Mouse (Mus musculus): ENCODE data around the gene Wnt10b. TPM values are rescaled to one million over a fixed set of nuclear protein-coding genes. Genes with fewer than 3 reads are reported as not detected.

Wnt10b gene
- polyA plus RNA-seq, 1 experiment from 2014 or later = not detected

- H3K4me2 ChIP-seq (replicated peaks; ENCODE audit: low read depth, low read length) = no peak overlapping the region
- H3K36me3 ChIP-seq (ENCODE audit: control insufficient read depth, insufficient read depth, low read length) = no peaks in the 10 kb centered on the region
- H3K9ac ChIP-seq (replicated peaks; ENCODE audit: low read depth, low read length) = no peak overlapping the region
- ATAC-seq (ENCODE audit: insufficient number of reproducible peaks, insufficient read depth, low FRiP score, low read depth) = no peak
- peaks cover 20% of the 10 kb centered on the region; the same call in 1 of the 2 replicates for H3K4me1 ChIP-seq (ENCODE audit: control insufficient read depth, insufficient read depth, low read length)
- no peaks in the 10 kb centered on the region for H3K9me3 ChIP-seq (ENCODE audit: control insufficient read depth, low read depth, low read length)
- H3K4me3 ChIP-seq (ENCODE audit: low read depth, low read length) = no peak overlapping the region
- H3K27ac ChIP-seq (ENCODE audit: low read length) = no peak overlapping the region
- peaks cover 74% of the 10 kb centered on the region for H3K27me3 ChIP-seq (ENCODE audit: control insufficient read depth, insufficient read depth, low read length)
- WGBS = 7% methylated on average over 8 of the region's 8 CpGs
These were observed 25.0 kb upstream of the Wnt10b start for GRCm38 (mm10) chr15:98802926-98803325.

- Histone ChIP-seq H3K9ac (replicated peaks; ENCODE audit: low read depth, low read length) (no peak overlapping the region), H3K4me2 (replicated peaks; ENCODE audit: low read depth, low read length) (no peak overlapping the region), H3K27me3 (ENCODE audit: control insufficient read depth, insufficient read depth, low read length) (peaks cover 69% of the 10 kb centered on the region), H3K9me3 (ENCODE audit: control insufficient read depth, low read depth, low read length) (no peaks in the 10 kb centered on the region), H3K4me1 (ENCODE audit: control insufficient read depth, insufficient read depth, low read length) (peaks cover 5% of the 10 kb centered on the region; the same call in 1 of the 2 replicates), H3K4me3 (ENCODE audit: low read depth, low read length) (no peak overlapping the region), H3K27ac (ENCODE audit: low read length) (no peak overlapping the region), H3K36me3 (ENCODE audit: control insufficient read depth, insufficient read depth, low read length) (no peaks in the 10 kb centered on the region)
- WGBS = 13% methylated on average over 12 of the region's 12 CpGs
- no peak for ATAC-seq (ENCODE audit: insufficient number of reproducible peaks, insufficient read depth, low FRiP score, low read depth)
These were observed 21.4 kb upstream of the Wnt10b start for GRCm38 (mm10) chr15:98799396-98799795.

- H3K4me1 ChIP-seq (ENCODE audit: control insufficient read depth, insufficient read depth, low read length) = peaks cover 5% of the 10 kb centered on the region; the same call in 1 of the 2 replicates
- no peak overlapping the region for H3K4me2 ChIP-seq (replicated peaks; ENCODE audit: low read depth, low read length)
- no peaks in the 10 kb centered on the region for H3K36me3 ChIP-seq (ENCODE audit: control insufficient read depth, insufficient read depth, low read length)
- H3K9ac ChIP-seq (replicated peaks; ENCODE audit: low read depth, low read length) = no peak overlapping the region
- H3K27me3 ChIP-seq (ENCODE audit: control insufficient read depth, insufficient read depth, low read length) = peaks cover 69% of the 10 kb centered on the region
- ATAC-seq (ENCODE audit: insufficient number of reproducible peaks, insufficient read depth, low FRiP score, low read depth) = no peak
- H3K27ac ChIP-seq (ENCODE audit: low read length) = no peak overlapping the region
- no peaks in the 10 kb centered on the region for H3K9me3 ChIP-seq (ENCODE audit: control insufficient read depth, low read depth, low read length)
- no peak overlapping the region for H3K4me3 ChIP-seq (ENCODE audit: low read depth, low read length)
- WGBS = 55% methylated on average over 3 of the region's 3 CpGs
These were observed 21.0 kb upstream of the Wnt10b start for GRCm38 (mm10) chr15:98798903-98799302.

GRCm38 (mm10) chr15:98797835-98798492 lies 20.0 kb upstream of the Wnt10b start:
- H3K27me3 ChIP-seq (ENCODE audit: control insufficient read depth, insufficient read depth, low read length) = peaks cover 68% of the 10 kb centered on the region
- H3K4me1 ChIP-seq (ENCODE audit: control insufficient read depth, insufficient read depth, low read length) = peaks cover 4% of the 10 kb centered on the region; the same call in 1 of the 2 replicates
- H3K9ac ChIP-seq (replicated peaks; ENCODE audit: low read depth, low read length) = no peak overlapping the region
- WGBS = 4% methylated on average over 28 of the region's 28 CpGs
- H3K4me2 ChIP-seq (replicated peaks; ENCODE audit: low read depth, low read length) = no peak overlapping the region
- H3K9me3 ChIP-seq (ENCODE audit: control insufficient read depth, low read depth, low read length) = no peaks in the 10 kb centered on the region
- H3K36me3 ChIP-seq (ENCODE audit: control insufficient read depth, insufficient read depth, low read length) = no peaks in the 10 kb centered on the region
- ATAC-seq (ENCODE audit: insufficient number of reproducible peaks, insufficient read depth, low FRiP score, low read depth) = no peak
- no peak overlapping the region for H3K27ac ChIP-seq (ENCODE audit: low read length)
- H3K4me3 ChIP-seq (ENCODE audit: low read depth, low read length) = no peak overlapping the region

GRCm38 (mm10) chr15:98796803-98797595 lies 19.0 kb upstream of the Wnt10b start:
- ATAC-seq (ENCODE audit: insufficient number of reproducible peaks, insufficient read depth, low FRiP score, low read depth) = peak; percentile 43; the same call in 1 of the 2 replicates
- Histone ChIP-seq H3K9ac (replicated peaks; ENCODE audit: low read depth, low read length) (no peak overlapping the region), H3K4me3 (ENCODE audit: low read depth, low read length) (no peak overlapping the region), H3K36me3 (ENCODE audit: control insufficient read depth, insufficient read depth, low read length) (no peaks in the 10 kb centered on the region), H3K27me3 (ENCODE audit: control insufficient read depth, insufficient read depth, low read length) (peaks cover 70% of the 10 kb centered on the region), H3K4me1 (ENCODE audit: control insufficient read depth, insufficient read depth, low read length) (peaks cover 12% of the 10 kb centered on the region; the same call in 1 of the 2 replicates), H3K27ac (ENCODE audit: low read length) (no peak overlapping the region), H3K4me2 (replicated peaks; ENCODE audit: low read depth, low read length) (no peak overlapping the region), H3K9me3 (ENCODE audit: control insufficient read depth, low read depth, low read length) (no peaks in the 10 kb centered on the region)
- 5% methylated on average over 13 of the region's 13 CpGs for WGBS

- no peak overlapping the region for H3K4me2 ChIP-seq (replicated peaks; ENCODE audit: low read depth, low read length)
- peaks cover 88% of the 10 kb centered on the region for H3K27me3 ChIP-seq (ENCODE audit: control insufficient read depth, insufficient read depth, low read length)
- no peak for ATAC-seq (ENCODE audit: insufficient number of reproducible peaks, insufficient read depth, low FRiP score, low read depth)
- 2% methylated on average over 13 of the region's 13 CpGs for WGBS
- H3K9me3 ChIP-seq (ENCODE audit: control insufficient read depth, low read depth, low read length) = no peaks in the 10 kb centered on the region
- H3K9ac ChIP-seq (replicated peaks; ENCODE audit: low read depth, low read length) = no peak overlapping the region
- peak overlapping the region; percentile 17; the same call in 1 of the 2 replicates for H3K4me3 ChIP-seq (ENCODE audit: low read depth, low read length)
- H3K4me1 ChIP-seq (ENCODE audit: control insufficient read depth, insufficient read depth, low read length) = peaks cover 14% of the 10 kb centered on the region; the same call in 1 of the 2 replicates
- H3K27ac ChIP-seq (ENCODE audit: low read length) = no peak overlapping the region
- H3K36me3 ChIP-seq (ENCODE audit: control insufficient read depth, insufficient read depth, low read length) = no peaks in the 10 kb centered on the region
These were observed 15.3 kb upstream of the Wnt10b start for GRCm38 (mm10) chr15:98793141-98793698.

- H3K36me3 ChIP-seq (ENCODE audit: control insufficient read depth, insufficient read depth, low read length) = no peaks in the 10 kb centered on the region
- no peak overlapping the region for H3K27ac ChIP-seq (ENCODE audit: low read length)
- peak overlapping the region; percentile 35; the same call in 1 of the 2 replicates for H3K4me2 ChIP-seq (replicated peaks; ENCODE audit: low read depth, low read length)
- H3K9me3 ChIP-seq (ENCODE audit: control insufficient read depth, low read depth, low read length) = no peaks in the 10 kb centered on the region
- H3K4me1 ChIP-seq (ENCODE audit: control insufficient read depth, insufficient read depth, low read length) = peaks cover 11% of the 10 kb centered on the region; the same call in 1 of the 2 replicates
- no peak overlapping the region for H3K9ac ChIP-seq (replicated peaks; ENCODE audit: low read depth, low read length)
- H3K4me3 ChIP-seq (ENCODE audit: low read depth, low read length) = peak overlapping the region; percentile 17; the same call in 1 of the 2 replicates
- WGBS = under 1% methylated on average over 75 of the region's 75 CpGs
- ATAC-seq (ENCODE audit: insufficient number of reproducible peaks, insufficient read depth, low FRiP score, low read depth) = no peak
- H3K27me3 ChIP-seq (ENCODE audit: control insufficient read depth, insufficient read depth, low read length) = peaks cover 86% of the 10 kb centered on the region
These were observed 14.5 kb upstream of the Wnt10b start for GRCm38 (mm10) chr15:98792233-98793020.

- H3K36me3 ChIP-seq (ENCODE audit: control insufficient read depth, insufficient read depth, low read length) = no peaks in the 10 kb centered on the region
- no peaks in the 10 kb centered on the region for H3K9me3 ChIP-seq (ENCODE audit: control insufficient read depth, low read depth, low read length)
- no peak for ATAC-seq (ENCODE audit: insufficient number of reproducible peaks, insufficient read depth, low FRiP score, low read depth)
- H3K4me2 ChIP-seq (replicated peaks; ENCODE audit: low read depth, low read length) = no peak overlapping the region
- H3K9ac ChIP-seq (replicated peaks; ENCODE audit: low read depth, low read length) = no peak overlapping the region
- no peak overlapping the region for H3K4me3 ChIP-seq (ENCODE audit: low read depth, low read length)
- WGBS = 2% methylated on average over 23 of the region's 23 CpGs
- H3K4me1 ChIP-seq (ENCODE audit: control insufficient read depth, insufficient read depth, low read length) = peaks cover 11% of the 10 kb centered on the region; the same call in 1 of the 2 replicates
- no peak overlapping the region for H3K27ac ChIP-seq (ENCODE audit: low read length)
- peaks cover 82% of the 10 kb centered on the region for H3K27me3 ChIP-seq (ENCODE audit: control insufficient read depth, insufficient read depth, low read length)
These were observed 13.8 kb upstream of the Wnt10b start for GRCm38 (mm10) chr15:98791771-98792170.

Measured in stomach, embryonic 14.5 days (tissue).